Mouse (Mus musculus) forebrain, embryonic 15.5 days (tissue): Measurements from ENCODE around the gene Dennd5b. TPM values are rescaled to one million over a fixed set of nuclear protein-coding genes. Genes with fewer than 3 reads are reported as not detected.

ENCODE experiments used
- ATAC-seq: fragments of 200-750 bp; cut with Nextera tagmentation; replicated peaks from 2 replicates; pipeline ENCODE4 v1.8.0; 2017; ENCODE audit warnings: mild to moderate bottlenecking, moderate TSS enrichment, moderate library complexity
- H3K27ac ChIP-seq: fragments of 300-500 bp; sonication (generic); replicated peaks from 2 replicates; pipeline ENCODE4 v1.5.1; 2015; ENCODE audit warnings: mild to moderate bottlenecking, inconsistent platforms
- H3K27me3 ChIP-seq: fragments of 300-500 bp; sonication (generic); 2 replicates; pipeline ENCODE4 v1.6.1; 2015; ENCODE audit warnings: inconsistent platforms
- H3K36me3 ChIP-seq: fragments of 300-500 bp; sonication (generic); 2 replicates; pipeline ENCODE4 v1.6.1; 2015; ENCODE audit warnings: mild to moderate bottlenecking, inconsistent platforms
- H3K4me1 ChIP-seq: fragments of 300-500 bp; sonication (generic); 2 replicates; pipeline ENCODE4 v1.6.1; 2015; ENCODE audit warnings: inconsistent platforms
- H3K4me2 ChIP-seq: fragments of 300-500 bp; sonication (generic); replicated peaks from 2 replicates; pipeline ENCODE4 v1.6.1; 2015; ENCODE audit warnings: mild to moderate bottlenecking, inconsistent platforms
- H3K4me3 ChIP-seq: fragments of 300-500 bp; sonication (generic); 2 replicates; pipeline ENCODE4 v1.5.1; 2015; ENCODE audit warnings: mild to moderate bottlenecking, inconsistent platforms
- H3K9ac ChIP-seq: fragments of 300-500 bp; sonication (generic); replicated peaks from 2 replicates; pipeline ENCODE4 v1.6.1; 2015; ENCODE audit warnings: mild to moderate bottlenecking, inconsistent platforms
- H3K9me3 ChIP-seq: fragments of 300-500 bp; sonication (generic); 2 replicates; pipeline ENCODE4 v1.6.1; 2016; ENCODE audit warnings: inconsistent platforms
- WGBS: fragments of 180-500 bp; shearing (Covaris S2); methylation state at CpG from one replicate; pipeline ENCODE4 v1.1.7; 2015; ENCODE audit warnings: mixed read lengths; 5-methylcytosine and 5-hydroxymethylcytosine counted together
- polyA plus RNA-seq: library from polyadenylated mRNA; unstranded; fragments of >200 nt; fragmentation: Nextera tagmentation; extraction: Ambion mirVana; gene quantifications from 2 replicates; pipeline ENCODE4 v1.2.1, GENCODE M21; 2015

Dennd5b gene
- polyA plus RNA-seq, 1 experiment from 2014 or later: 13.3 TPM

DNA sequence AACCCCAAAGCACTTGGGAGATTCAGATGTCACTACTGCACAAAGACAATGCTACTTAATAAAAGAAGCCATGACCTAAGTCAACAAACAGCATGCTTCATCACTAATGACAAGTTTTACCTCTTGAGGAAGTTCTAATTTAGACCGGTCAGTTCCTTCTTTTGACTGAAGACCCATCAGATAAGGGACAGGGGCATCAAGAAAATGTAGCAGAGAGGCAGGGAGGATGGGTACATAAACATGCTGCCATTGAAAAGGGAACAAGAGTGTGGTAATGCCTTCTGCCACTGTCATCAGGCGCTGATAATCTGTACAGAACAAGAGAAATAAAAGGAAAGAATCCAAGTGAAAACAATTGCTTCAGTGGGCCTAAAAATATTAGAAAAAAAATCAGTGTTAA, 46.7 kb downstream of the Dennd5b start:
- no peak overlapping the region for H3K4me3 ChIP-seq
- no peaks in the 10 kb centered on the region for H3K4me1 ChIP-seq
- H3K4me2 ChIP-seq: no peak overlapping the region
- no peak overlapping the region for H3K9ac ChIP-seq
- H3K27me3 ChIP-seq: no peaks in the 10 kb centered on the region
- no peaks in the 10 kb centered on the region for H3K9me3 ChIP-seq
- WGBS: 92% methylated on average over 2 of the region's 2 CpGs
- no peak overlapping the region for H3K27ac ChIP-seq
- H3K36me3 ChIP-seq: no peaks in the 10 kb centered on the region
- ATAC-seq: no peak

GRCm38 (mm10) chr6:149050978-149051723, 50.3 kb downstream of the Dennd5b start:
- Histone ChIP-seq H3K36me3 (no peaks in the 10 kb centered on the region), H3K4me1 (no peaks in the 10 kb centered on the region), H3K4me2 (no peak overlapping the region), H3K9me3 (no peaks in the 10 kb centered on the region), H3K4me3 (no peak overlapping the region), H3K27ac (no peak overlapping the region), H3K27me3 (no peaks in the 10 kb centered on the region), H3K9ac (no peak overlapping the region)
- WGBS: 81% methylated on average over 4 of the region's 4 CpGs
- ATAC-seq: no peak

DNA sequence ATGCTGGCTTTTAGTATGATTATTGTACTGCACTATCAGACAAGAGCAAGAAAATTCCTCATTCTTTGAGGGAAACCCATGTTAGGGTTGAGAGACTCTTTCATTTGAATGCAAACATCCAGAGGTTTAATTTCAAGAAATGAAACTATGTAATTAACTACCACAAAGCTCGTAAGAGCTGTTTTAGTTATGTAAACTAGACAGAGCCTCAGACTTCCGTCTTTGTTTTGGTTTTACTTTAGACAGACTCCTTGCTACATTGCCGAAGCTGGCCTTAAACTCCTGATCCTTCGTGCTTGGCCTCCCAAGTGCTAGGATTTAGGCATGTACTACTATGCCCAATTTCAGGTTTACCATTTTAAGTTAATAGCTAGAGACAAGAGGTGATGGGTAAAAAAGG, 61.4 kb downstream of the Dennd5b start:
- Histone ChIP-seq H3K4me3 (no peak overlapping the region), H3K36me3 (peaks cover 5% of the 10 kb centered on the region; the same call in 1 of the 2 replicates), H3K9ac (no peak overlapping the region), H3K4me2 (no peak overlapping the region), H3K27ac (no peak overlapping the region), H3K4me1 (no peaks in the 10 kb centered on the region), H3K9me3 (no peaks in the 10 kb centered on the region), H3K27me3 (no peaks in the 10 kb centered on the region)
- no peak for ATAC-seq
- 70% methylated on average over 4 of the region's 4 CpGs for WGBS

DNA sequence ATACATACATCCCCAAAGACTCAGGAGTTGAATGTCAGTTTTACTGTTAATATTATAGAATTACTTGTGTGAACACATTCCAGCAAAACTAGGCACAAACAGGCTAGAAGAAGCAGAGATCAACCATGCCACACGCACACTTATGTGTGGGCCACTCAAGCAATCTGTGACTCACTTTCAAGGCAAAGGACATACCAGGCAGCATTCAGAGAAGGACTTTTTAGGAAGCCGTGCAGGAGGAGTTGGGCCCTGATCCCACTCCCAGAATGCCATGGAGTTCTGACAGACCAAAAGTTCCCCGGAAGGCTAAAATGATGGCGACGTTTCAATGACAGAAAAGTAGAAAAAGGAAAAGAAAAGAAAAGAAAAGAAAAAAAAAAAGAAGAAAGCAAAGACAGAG, 69.3 kb downstream of the Dennd5b start:
- ATAC-seq: no peak
- no peak overlapping the region for H3K9ac ChIP-seq
- peaks cover 5% of the 10 kb centered on the region; the same call in 1 of the 2 replicates for H3K36me3 ChIP-seq
- no peak overlapping the region for H3K4me3 ChIP-seq
- no peak overlapping the region for H3K4me2 ChIP-seq
- H3K9me3 ChIP-seq: no peaks in the 10 kb centered on the region
- no peaks in the 10 kb centered on the region for H3K27me3 ChIP-seq
- 85% methylated on average over 5 of the region's 5 CpGs for WGBS
- no peak overlapping the region for H3K27ac ChIP-seq
- H3K4me1 ChIP-seq: no peaks in the 10 kb centered on the region

- Histone ChIP-seq H3K27ac (no peak overlapping the region), H3K36me3 (peaks cover 8% of the 10 kb centered on the region), H3K4me2 (no peak overlapping the region), H3K4me3 (no peak overlapping the region), H3K27me3 (no peaks in the 10 kb centered on the region), H3K9ac (no peak overlapping the region), H3K9me3 (no peaks in the 10 kb centered on the region), H3K4me1 (no peaks in the 10 kb centered on the region)
- no peak for ATAC-seq
Observed at GRCm38 (mm10) chr6:149031377-149031776, 70.1 kb downstream of the Dennd5b start.

DNA sequence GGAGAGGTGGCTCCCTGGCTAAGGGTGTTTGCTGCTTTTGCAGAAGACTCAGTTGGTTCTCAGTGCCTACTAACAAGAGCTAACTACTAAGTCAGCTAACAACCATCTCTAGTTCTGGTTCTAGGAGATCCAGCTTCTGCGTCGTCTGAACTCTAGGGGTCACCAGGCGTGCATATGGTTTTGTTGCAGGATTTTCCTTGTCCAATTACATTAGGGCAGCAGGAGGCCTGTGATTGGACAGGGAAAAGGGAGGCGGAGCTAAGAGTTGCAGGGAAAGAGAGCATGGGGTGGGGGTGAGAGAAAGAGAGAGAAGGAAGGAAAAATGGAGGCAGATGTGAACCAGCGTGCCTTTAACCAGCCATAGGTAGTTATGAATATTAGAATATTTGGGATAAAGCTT, 83.0 kb downstream of the Dennd5b start:
- Histone ChIP-seq H3K27ac (no peak overlapping the region), H3K9me3 (no peaks in the 10 kb centered on the region), H3K4me1 (no peaks in the 10 kb centered on the region), H3K36me3 (peaks cover 64% of the 10 kb centered on the region), H3K4me2 (no peak overlapping the region), H3K4me3 (no peak overlapping the region), H3K27me3 (no peaks in the 10 kb centered on the region), H3K9ac (no peak overlapping the region)
- no peak for ATAC-seq
- 84% methylated on average over 5 of the region's 5 CpGs for WGBS

DNA sequence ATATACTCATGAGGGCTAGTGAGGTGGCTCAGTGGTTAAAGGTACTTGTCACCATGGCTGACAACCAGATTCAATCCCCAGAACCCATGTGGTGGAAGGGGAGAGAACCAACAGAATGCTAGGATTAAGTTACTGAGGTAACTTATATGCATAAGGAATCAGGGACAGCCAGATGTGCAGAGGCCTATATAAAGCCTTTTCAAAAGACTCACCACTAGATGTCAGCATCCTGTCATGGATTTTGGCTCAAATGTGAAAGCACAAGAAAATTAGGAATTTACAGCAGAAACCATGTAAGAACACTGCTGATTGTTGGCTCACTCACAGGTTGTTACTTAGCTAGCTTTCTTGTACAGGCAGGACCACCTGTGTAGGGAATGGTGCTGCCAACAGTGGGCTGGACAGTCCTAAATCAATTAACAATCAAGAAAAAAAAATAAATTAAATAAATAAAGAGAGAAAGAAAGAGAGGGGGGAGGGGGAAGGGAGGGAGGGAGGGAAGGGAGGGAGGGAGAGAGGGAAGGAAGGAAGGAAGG, 90.6 kb downstream of the Dennd5b start:
- ATAC-seq: peak; percentile 58; the same call in 1 of the 2 replicates
- H3K9me3 ChIP-seq: no peaks in the 10 kb centered on the region

DNA sequence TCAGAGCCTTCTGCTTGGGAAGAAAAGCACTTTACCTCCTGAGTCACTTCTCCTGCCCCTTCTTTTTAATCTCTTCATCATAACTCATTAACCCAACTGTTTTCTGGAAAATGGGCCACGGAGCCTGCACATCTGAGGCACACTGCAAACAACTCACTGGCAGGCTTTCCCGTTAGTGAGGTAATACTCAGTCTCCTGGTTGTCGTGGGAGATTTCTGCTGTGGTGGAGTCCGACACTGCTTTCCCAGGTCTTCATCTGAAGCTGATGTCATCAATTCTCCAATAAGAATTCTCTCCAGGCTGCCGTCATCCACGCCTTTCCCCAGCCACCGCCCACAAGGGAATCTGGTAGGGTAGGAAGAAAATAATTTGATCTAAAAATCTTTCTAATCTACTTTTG, 96.5 kb downstream of the Dennd5b start:
- Histone ChIP-seq H3K36me3 (peaks cover 74% of the 10 kb centered on the region), H3K4me3 (no peak overlapping the region), H3K4me1 (no peaks in the 10 kb centered on the region), H3K27me3 (no peaks in the 10 kb centered on the region), H3K27ac (no peak overlapping the region), H3K9ac (no peak overlapping the region), H3K4me2 (no peak overlapping the region), H3K9me3 (no peaks in the 10 kb centered on the region)
- 85% methylated on average over 7 of the region's 7 CpGs for whole genome bisulfite sequencing
- no peak for ATAC-seq

More for the DNA sequence above, 90.6 kb downstream of the Dennd5b start:
- Histone ChIP-seq H3K36me3 (peaks cover 66% of the 10 kb centered on the region), H3K4me1 (no peaks in the 10 kb centered on the region), H3K27me3 (no peaks in the 10 kb centered on the region), H3K27ac (no peak overlapping the region), H3K9ac (no peak overlapping the region), H3K4me3 (no peak overlapping the region), H3K4me2 (no peak overlapping the region)

DNA sequence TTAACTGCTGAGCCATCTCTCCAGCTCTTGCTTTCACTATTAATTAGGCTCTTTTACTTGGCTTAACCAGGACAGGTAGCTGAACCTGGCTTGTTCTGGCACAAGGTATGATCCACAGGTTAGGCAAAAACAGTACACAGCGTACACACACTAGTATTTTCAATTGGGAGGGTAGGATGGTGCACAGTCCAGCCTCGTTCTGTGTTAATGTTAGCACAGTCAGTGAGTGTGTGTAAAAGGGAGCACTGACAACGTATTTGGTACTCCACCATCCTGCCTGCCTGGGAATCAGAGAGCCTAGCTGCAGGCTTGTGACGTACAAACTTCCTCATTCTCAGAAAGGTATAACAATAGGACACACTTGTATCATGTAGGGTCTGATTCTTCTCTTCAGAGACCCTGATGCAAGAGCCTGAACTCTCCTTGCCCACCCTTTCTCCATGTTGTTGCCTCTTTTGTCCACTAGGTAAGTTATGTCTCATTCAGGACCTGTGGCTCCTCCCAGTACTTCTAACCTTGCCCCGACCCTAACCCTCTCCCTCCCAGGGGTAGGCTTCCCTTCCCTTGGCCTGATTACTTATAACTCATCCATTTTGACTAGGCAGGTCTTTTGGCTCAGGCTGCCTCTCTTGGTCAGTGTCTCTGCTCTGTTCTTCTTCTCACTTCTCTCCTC, 107.0 kb downstream of the Dennd5b start:
- 0 out of 2 replicates have a peak, but pooled peaks have one; percentile 55 for ATAC-seq
- no peaks in the 10 kb centered on the region for H3K27me3 ChIP-seq
- no peaks in the 10 kb centered on the region for H3K4me1 ChIP-seq
- H3K27ac ChIP-seq: no peak overlapping the region
- WGBS: 65% methylated on average over 5 of the region's 5 CpGs
- no peak overlapping the region for H3K4me2 ChIP-seq
- H3K9ac ChIP-seq: no peak overlapping the region
- no peak overlapping the region for H3K4me3 ChIP-seq
- no peaks in the 10 kb centered on the region for H3K9me3 ChIP-seq
- peaks cover 42% of the 10 kb centered on the region for H3K36me3 ChIP-seq

DNA sequence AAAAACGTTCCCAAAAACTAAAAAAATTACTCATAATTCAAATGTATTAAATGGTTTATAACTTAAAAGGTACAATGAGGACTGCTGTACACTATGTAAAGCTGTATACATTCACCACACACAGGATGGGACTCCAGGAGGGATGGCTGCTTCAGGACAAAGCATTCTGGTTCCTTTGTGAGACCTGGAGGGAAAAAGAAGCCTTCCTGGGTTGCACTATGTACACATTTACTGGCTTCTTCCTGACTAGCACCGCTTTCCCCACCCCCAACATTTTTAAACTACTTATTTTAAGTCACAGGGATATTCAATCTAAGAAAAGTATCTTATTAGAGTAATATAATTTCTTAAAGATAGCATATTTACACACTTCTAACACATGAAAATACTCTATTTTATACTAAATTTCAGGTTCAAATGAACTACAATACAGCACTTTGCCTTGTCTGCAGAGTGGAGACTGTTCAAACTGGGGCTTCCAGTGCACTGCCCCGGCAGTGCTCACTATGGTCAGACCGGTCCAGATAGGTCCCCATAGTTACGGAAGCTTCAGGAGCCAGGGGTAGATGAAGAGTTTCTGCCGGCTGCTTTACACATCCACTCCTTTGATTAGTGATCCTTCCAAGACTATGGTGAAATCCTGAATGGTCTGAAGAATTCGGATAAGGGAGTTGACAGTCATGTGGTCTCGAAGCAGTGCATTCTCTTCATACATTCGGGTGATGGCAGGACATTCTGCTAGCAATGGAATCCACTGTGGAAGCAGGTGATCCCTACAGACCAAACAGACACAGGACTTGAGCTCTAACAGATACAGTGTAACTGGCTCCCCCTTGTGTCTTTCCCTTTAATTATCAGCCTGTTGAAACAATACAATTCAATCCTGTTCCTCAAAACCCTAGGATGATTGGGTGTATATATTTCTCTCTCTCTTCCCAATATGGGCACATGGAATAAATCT, 108.1 kb downstream of the Dennd5b start:
- H3K27ac ChIP-seq: no peak overlapping the region
- H3K9ac ChIP-seq: no peak overlapping the region
- no peak overlapping the region for H3K4me3 ChIP-seq
- ATAC-seq: peak; percentile 64; the same call in 1 of the 2 replicates
- 10% methylated on average over 9 of the region's 9 CpGs for WGBS
- no peaks in the 10 kb centered on the region for H3K4me1 ChIP-seq
- H3K4me2 ChIP-seq: no peak overlapping the region
- no peaks in the 10 kb centered on the region for H3K9me3 ChIP-seq
- H3K27me3 ChIP-seq: no peaks in the 10 kb centered on the region
- peaks cover 37% of the 10 kb centered on the region for H3K36me3 ChIP-seq

DNA sequence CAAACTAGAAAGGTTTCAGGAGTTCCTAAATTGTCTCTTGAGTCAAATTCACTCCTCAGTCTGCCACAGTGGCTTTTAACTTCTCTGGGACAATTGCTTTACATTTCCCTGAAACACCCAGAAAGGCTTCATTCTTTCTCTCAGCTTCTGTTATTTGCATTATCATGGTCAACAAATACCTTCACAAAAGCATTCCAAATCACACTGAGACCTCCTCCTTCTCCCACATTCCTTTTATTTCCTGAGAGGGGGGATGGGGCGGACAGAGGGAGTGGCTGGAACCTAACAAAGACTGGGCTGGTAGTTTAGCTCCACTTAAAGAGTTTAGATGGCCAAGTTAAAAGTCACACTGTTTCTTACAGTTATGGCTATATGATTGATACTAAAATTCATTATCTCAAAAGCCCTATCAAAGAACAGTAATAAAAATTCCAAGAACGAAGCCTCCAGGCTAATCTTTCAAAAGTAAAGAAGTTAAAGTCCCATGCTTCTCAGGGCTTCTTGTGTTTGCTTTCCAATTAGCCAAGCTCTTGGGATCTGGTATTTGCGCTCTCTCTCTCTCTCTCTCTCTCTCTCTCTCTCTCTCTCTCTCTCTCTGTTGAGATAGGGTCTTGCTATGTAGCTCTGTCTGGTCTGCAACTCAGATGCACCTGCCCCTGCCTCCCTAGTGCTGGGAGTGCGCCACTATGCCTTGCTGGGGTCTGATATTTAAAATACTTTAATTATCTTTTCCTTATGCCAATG, 108.9 kb downstream of the Dennd5b start:
- H3K27me3 ChIP-seq: no peaks in the 10 kb centered on the region
- H3K9ac ChIP-seq: no peak overlapping the region
- no peak overlapping the region for H3K27ac ChIP-seq
- no peak overlapping the region for H3K4me3 ChIP-seq
- H3K9me3 ChIP-seq: no peaks in the 10 kb centered on the region
- ATAC-seq: no peak
- 24% methylated on average over 4 of the region's 4 CpGs for WGBS
- no peak overlapping the region for H3K4me2 ChIP-seq
- H3K36me3 ChIP-seq: peaks cover 29% of the 10 kb centered on the region
- H3K4me1 ChIP-seq: no peaks in the 10 kb centered on the region
